ENCODE assay signal across 21 mouse cellular contexts in genomic region chr4:108357458-108357857, GRCm38 (mm10). TPM values are rescaled to one million over a fixed set of nuclear protein-coding genes. Genes with fewer than 3 reads are reported as not detected.
"Had no signal": no experiment of that assay in that cellular context is flagged by ENCODE, and none has a peak within 500 bp of the region (broad histone marks: within the 10 kb centered on the region; RNA-seq: fewer than 3 reads in every experiment).

No protein-coding gene starts in this region.

- H3K36me3 ChIP-seq: limb, embryonic 15.5 days; liver, embryonic 12.5 days; midbrain, embryonic 15.5 days; neural tube, embryonic 12.5 days had no signal

- H3K9me3 ChIP-seq: limb, embryonic 15.5 days; liver, embryonic 12.5 days; megakaryocyte, embryonic 14.5 days; midbrain, embryonic 15.5 days; neural tube, embryonic 12.5 days had no signal

- H3K27ac ChIP-seq: hindbrain, postnatal 0 days; left cerebral cortex, adult 2 months; limb, embryonic 15.5 days; liver, embryonic 12.5 days; midbrain, embryonic 15.5 days; neural tube, embryonic 12.5 days had no signal

- H3K27me3 ChIP-seq: limb, embryonic 15.5 days; midbrain, embryonic 15.5 days; neural tube, embryonic 12.5 days had no signal

- H3K4me3 ChIP-seq: left cerebral cortex, adult 2 months; limb, embryonic 15.5 days; liver, embryonic 12.5 days; megakaryocyte, embryonic 14.5 days; midbrain, embryonic 15.5 days; neural tube, embryonic 12.5 days had no signal

- DNase-seq: lung, embryonic 14.5 days; lung, postnatal 10 days; lung, postnatal 4 days; right cerebral cortex, postnatal 4 days; spleen, adult 18-20 months; thymus, adult 2 months; thymus, postnatal 25 days had no signal

RNA-seq across cellular contexts. Expression of gene Shisal2a, which starts 25.7 kb away (rescaled TPM):
- total RNA-seq: layer of hippocampus, adult 8-10 months; layer of hippocampus, postnatal 14 days; left cerebral cortex, adult 2 months; left cerebral cortex, postnatal 14 days; monocyte, adult 5-6 weeks; neutrophil, adult 5-6 weeks had no signal
- polyA plus RNA-seq: large intestine, adult 2 months; liver, embryonic 12.5 days; testis, adult 2 months; thymus, adult 2 months had no signal

RNA-seq across cellular contexts. Expression of gene Gpx7, which starts 49.3 kb away (rescaled TPM):
- total RNA-seq: monocyte, adult 5-6 weeks had no signal
